Mouse (Mus musculus) T-helper 17 cell (primary cell): Measurements from ENCODE around the gene Ptges3l.
"Not testable (repeated sequence)": the region's sequence is repeated elsewhere in the genome, so short reads cannot be mapped to it uniquely, and the experiment has no call there.

Experiments
- in situ Hi-C, 2 experiments: fragments of 300-600 bp; cut with MboI, MseI; formaldehyde crosslinking; loops; 1 replicate in 1 of 2; 2 replicates in 1 of 2; pipeline ENCODE4 v1.15.1; 2025; ENCODE audit warnings: high pct_unique_total_duplicates in 2 of 2

Gene Ptges3l

DNA sequence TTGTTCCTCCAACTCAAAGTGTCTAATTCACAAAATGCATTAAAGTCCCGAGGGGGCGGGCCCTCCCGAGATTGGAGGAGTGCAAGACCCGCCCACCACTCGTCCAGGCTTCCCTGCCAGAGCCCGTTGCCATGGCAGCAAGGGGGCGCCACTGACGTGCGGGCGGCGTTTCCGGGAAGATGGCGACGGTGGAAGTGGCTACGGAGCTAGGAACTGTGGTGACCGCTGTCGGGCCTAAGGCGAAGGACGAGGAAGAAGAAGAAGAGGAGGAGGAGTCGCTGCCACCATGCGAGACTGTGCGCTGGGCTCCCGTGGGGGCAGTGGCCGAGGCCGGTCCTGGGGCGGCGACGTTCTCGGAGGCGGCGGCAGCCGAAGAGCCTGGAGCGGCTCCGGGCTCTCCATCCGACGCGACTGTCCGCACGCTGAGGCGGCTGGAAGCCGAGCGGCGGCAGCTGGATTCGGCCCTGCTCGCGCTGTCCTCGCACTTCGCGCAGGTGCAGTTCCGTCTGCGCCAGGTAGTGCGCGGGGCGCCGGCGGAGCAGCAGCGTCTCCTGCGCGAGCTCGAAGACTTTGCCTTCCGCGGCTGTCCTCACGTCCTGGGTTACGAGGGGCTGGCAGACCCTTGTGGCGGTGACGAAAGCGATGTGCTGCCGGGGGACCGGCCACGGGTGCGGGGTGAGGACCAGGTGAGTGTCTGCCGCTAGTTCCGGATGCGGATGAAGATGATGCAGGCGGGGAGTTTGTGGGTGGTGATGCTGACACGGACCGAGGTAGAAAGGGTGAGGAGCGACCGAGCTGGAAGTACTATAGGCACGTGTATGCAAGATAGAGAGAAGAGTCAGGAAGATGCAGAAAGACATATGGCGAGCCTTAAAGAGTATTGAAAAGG, at the start of gene Ptges3l, which contains the start of gene Rundc1:
Gene Ptges3l (minus strand): TSS at position 409 of the 889 bp plus-strand sequence.
Gene Rundc1 (plus strand): TSS at position 161 of the 889 bp plus-strand sequence.
- in situ Hi-C loops, result no loop called here

DNA sequence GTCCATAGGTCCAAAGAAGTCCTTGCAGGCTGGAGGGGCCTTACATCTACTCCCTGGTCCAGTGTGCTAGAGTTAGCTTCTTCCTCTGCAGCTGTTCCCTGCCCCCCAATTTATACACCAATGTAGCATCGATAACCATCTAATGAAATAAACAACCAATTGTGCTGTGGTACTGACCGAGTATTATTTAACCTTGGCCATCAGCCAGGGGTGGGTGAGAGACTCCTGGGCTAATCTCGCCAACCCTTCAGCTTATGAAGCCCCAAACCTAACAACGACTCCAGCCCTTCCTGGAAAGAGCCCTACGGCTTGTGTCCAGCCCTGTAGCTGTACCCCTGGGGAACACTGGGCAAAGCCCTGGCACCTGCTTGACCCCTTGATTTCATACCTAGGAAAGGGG, 49.2 kb upstream of the Ptges3l start:
- in situ Hi-C loops, result no loop called here

DNA sequence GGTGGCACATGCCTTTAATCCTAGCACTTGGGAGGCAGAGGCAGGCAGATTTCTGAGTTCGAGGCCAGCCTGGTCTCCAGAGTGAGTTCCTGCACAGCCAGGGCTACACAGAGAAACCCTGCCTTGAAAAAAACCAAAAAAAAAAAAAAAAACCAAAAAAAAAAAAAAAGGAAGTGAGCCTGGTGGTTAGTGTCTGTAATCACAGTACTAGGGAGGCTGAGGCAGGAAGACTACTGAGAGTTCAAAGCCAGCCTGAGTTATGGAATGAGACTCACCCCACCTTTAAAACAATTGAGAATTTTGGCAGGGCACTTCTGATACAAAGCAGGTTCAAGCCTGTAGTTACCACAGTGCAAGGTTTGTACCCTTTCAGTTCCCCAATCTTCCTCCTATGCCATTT, 48.6 kb upstream of the Ptges3l start:
- in situ Hi-C loops, result not testable (repeated sequence)

DNA sequence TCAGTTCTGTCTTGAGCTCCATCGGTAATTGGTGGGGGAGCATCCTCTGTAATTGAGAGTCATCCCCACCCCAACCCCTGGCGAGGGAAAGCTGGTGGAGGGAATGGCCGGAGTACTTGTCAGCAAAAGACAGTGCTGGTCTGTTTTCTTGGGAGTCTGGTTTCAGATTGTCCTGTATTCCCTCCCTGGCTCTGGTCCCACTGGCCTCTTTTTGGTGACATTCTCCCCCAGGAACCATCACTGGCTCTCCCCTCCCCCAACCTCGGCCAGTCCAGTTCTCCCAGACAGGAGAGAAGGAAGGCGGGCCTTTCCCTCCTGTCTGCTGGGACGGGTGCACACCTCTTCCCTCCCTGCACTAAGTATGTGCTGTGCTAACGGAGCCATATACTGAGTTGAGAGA, 47.2 kb upstream of the Ptges3l start:
- in situ Hi-C loops, result no loop called here

DNA sequence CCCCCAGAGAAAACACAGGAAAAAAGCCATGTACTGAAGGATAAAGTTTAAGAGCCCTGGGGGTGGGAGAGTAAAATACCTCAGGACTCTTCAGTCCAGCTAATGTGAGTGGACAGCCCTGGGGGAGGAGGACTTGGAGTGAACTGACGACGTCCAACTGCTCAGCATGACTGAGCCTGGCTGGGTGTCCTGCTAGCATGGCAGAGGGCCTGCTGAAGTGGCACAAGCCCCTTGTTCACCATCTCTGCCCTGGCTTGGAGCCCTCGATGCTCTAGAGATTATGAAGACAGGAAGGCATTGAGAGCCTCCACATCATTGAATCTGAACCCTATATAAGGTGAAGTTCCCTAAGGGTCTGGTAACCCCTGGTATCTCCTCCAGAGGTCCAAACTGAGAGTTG, 46.8 kb upstream of the Ptges3l start:
- in situ Hi-C loops, result no loop called here

DNA sequence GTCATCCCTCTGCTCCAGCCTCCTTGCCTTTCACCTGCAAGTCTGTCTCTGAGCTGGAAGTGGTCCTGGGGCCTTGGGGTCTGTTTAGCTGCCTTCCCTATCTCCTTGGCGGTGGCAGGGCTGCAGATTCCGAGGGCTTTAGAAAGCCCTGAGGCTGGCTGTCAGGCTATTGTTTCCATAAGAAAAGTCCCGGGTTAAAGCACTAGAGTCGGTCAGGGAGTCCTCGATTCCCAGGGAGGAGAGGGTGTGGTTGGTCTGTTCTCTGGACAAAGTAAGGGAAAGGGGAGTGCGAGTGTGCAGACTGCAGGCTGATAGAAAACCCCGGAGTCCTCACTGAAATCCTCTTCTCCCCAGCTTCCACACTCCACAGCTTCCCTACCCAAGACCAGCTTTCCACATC, 45.1 kb upstream of the Ptges3l start:
- in situ Hi-C loops, result no loop called here

DNA sequence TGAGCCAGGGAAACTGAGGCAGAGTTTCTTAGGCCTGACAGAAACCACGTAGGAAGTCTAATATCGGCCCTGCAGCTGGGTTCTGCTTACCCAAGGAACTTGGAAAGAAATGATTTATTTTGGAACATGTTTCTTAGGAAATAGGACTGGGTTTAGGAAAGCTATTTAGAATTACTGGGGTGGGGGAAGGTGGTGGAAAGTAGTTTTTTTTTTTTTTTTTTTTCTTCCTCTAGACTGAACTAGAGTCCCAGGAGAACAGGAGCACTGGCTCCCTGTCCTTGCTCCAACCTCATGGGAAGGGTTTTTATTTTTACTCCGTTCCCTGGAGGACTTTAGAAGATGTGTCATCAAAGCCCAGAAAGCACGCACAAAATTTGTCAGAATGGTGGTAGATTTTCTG, 44.0 kb upstream of the Ptges3l start:
- in situ Hi-C loops, result no loop called here

DNA sequence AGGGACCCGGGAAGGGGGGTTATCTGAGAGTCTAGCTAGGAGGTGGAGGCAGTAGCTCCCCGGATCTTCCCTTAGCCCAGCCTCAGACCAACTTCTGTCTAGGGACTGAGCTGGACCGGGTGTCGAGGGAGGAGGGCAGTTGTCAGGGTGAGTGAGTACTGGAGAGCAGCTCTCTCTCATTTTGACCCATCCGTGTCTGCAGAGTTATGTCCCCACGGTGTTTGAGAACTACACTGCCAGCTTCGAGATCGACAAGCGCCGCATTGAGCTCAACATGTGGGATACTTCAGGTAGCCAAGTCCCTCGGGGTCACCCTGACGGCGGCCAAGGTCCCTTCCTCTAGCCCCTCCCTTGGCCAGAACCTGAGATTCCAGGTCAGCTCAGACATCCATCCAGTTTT, 43.6 kb upstream of the Ptges3l start:
- in situ Hi-C loops, result no loop called here

DNA sequence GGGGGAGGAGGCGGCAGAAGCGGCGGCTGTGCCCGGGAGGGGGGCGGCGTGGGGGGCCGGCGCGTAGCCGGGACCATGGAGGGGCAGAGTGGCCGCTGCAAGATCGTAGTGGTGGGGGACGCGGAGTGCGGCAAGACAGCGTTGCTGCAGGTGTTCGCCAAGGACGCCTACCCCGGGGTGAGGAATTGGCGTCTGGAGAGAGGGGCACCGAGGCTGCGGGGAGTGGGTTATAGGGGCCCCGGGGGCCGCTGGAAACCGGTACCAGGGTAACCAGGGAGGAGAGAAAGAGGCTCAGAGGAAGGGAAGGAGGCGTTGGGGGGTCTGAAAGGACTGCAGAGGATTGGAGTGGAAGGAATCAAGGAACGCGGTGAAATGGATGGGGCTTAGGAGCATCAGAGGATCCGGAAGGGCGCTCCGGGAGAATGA, 43.1 kb upstream of the Ptges3l start:
- in situ Hi-C loops, result no loop called here

DNA sequence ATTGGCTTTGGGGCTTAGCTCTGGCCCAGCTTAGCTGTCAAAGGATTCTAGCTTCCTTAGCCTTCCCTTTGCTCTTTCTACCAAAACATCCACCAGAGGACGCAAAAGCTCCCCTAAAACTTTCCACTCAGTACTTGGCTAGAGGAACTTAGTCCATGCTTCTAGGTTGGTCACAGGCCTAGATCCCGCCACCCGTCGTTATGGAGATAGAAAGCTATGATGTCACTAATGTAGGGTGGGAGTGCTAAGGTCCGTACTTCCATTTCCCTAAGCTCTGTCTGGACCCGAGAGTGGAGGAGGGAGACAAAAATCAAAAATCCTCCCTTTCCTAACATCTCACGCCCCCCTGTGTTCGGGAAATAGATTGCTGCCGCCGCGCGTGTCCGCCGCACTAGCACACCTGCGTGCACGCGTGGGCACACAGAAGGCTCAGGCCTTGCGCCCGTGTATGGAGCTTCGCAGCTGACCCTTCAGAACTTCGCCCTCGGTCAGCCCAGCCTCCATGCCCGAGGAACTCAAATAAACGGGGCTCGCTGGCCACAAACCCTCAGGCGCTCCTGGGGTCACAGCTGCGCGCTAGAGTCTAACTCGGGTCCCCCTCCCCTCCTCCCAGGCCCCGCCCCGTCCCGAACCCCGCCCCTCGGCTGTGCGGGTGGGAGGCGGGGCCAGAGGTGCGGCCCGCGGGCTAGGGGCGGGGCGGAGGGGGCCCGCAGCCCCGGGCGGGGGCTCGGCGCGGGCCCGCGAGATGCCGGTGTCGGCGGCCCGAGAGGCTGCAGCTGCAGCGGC, 42.5 kb upstream of the Ptges3l start:
- in situ Hi-C loops, result no loop called here

DNA sequence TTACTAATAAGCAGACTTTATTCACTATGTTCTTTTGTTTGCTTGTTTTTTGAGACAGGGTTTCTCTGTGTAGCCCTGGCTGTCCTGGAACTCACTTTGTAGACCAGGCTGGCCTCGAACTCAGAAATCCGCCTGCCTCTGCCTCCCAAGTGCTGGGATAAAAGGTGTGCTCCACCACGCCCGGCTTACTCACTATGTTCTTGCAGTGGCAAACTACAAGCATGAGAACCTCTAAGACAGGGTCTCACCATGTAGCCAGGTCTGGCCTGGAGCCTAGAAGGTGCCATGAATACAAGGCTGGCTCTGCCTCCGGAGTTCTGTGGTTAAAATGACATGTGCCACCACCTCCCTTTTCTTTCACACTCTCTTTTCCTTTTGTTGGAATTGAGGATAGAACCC, 41.4 kb upstream of the Ptges3l start:
- in situ Hi-C loops, result not testable (repeated sequence)

DNA sequence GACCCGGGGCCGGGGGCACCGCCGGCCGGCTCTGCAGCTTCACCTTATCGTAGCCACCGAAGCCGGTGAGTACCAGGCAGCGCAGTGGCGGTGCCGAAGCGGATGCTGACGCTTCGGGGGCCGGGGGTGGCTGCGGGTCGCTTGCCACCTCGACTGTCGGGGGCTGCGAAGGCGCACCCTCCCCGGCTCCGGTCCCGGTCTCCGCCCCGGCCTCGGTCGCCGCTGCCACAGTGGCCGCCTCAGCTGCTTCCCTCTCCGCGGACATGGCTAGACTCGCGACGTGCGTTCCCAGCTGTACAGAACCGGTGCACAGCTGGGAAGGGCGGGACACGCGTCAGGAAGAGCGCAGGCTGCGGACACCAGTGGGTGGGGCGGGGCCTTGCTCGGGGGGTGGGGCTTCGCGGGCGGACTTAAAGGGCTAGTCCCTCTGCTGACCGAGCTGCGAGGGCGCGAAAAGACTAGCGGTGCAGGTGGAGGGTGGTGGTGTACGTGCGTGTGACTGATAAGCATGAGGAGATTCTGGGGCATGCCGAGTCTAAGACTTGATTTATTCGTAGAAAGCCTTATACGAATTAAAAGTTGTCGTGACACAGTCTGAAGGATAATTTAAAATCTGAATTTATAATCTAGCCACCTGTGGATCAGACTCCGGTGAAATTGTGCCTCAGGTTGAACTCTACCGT, 40.9 kb upstream of the Ptges3l start, which contains the start of gene Vat1:
Gene Vat1 (minus strand): TSS at position 362 of the 683 bp plus-strand sequence.
- in situ Hi-C loops, result no loop called here

DNA sequence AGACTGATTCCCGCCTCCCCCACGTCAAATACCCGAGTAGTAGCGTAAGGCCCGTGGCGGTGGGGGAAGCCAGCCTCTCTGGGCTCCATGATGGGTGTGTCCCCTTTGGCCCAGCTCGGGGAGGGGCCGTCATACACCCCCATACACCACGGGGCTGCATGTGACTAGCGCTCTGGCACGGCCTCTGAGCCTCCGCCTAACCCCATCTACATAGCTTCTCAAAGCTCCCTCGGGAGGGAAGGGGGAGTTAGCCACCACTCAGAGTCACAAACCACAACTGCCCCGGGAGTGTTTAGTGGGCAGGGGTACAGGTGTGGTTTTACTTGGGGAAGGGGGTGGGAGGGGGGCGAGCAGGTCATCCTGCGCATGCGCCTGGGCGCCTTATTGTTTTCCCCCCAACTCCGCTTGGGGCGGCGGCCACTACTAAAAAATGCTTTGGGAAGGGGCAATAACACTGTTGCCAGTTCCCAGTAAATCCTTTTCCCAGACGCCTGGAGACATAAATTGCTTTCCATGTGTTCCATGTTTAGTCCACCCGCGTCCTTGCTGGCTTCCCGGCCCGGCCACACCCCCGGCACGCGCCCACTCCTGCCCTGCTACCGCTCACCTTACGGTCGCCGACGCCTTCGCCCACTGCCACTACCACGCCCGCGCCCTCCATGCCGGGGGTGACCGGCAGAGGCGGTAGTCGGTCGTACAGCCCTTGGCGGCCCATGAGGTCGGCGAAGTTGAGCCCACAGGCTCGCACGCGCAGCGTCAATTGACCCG, 40.2 kb upstream of the Ptges3l start:
- in situ Hi-C loops, result no loop called here

DNA sequence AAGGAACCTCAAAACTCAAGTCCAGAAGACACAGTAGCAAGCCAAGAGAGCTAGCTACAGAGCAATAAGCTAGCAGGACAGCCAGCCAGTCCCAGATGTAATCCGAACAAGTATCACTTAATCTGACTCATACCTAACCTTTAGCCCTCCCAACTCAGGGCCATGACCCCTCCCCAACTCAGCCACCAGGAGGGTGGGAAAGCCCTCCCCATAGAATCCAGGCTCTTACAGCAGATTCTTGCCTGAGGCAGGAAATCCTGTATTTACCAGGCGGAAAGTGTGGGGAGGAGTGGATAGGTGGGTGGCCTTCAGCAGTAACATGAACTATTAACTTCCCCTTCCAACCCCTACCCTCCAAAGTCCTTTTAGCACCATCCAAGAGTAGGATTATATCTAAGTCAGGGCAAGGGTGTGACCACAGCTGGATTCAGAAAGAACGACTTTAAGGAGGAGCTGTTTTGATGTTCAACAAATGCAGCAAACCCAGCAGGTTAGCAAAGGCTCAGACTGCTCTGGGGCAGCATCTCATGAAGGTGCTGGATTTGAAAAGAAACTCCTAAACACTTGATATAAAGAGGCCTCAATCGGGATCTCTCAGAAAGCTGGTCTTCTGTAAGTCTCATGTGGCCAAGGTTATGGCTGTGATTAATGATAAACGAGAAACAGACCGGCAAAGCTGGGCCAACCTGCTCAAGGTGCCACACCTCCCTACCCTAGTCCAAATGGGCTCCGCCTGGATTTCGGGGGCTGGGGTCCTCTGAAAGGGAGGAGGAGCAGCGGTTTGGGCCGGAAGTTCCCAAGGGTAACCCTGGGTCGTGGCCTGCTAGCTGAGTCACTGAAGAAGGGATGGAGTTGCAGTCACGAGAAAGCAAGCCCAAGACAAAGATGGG, 39.3 kb upstream of the Ptges3l start, which contains the start of gene Rnd2:
Gene Rnd2 (plus strand): TSS at position 789 of the 890 bp plus-strand sequence.
- in situ Hi-C loops, result no loop called here

DNA sequence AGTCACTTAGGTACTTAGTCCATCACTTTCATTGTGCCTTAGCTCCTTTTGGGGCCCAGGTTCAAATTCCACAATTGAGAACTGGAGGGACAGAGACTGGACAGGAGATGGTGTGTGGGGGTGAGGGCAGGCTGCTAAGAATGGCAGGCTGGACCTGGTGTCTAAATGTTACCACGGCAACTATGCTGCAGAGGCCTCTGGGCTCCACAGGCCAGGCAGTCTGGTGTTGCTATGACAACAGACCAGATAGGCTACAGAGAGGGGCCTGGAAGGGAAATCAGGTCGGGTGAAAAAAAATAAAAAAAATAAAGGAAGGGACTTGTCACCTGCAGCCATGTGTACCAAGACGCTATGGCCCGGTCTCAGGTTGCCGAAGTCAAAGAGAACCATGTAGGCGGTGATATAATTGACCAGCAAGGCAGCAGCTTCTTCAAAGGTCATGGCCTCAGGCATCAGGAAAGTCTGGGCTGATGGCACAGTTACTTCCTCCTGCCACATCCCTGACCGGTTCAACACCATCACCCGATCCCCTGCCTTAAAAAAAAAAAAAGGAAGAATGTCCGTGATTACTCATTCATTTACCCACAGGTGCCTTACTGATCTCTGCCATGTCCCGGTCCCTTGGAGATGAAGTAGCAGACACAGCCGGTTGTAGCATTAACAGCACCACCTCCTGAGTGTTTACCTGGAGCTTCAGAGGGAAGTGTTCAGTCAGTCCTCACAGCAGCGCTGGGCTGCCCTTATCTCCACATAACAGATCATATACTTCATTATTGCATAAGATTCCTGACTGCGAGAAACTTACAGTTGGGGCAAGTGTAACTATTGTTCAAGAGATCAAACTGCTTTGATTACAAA, 37.7 kb upstream of the Ptges3l start:
- in situ Hi-C loops, result no loop called here

DNA sequence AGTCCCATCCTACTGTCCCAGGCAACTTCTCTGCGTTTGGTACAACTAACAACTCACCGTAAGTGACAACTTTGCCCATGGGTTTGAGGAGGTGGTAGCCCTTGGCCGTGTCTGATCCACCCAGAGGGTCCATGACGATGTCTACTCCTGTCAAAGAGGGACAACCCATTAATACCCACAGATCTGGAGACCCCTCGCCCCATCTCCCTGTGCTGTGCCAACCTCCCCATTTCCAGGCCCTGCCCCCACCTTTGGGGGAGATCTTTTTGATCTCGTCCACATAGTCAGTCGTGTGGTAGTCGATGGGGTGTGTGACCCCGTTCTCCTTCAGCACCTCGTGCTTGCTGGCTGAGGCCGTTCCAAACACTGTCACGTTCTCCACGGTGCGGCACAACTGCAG, 37.0 kb upstream of the Ptges3l start:
- in situ Hi-C loops, result no loop called here

DNA sequence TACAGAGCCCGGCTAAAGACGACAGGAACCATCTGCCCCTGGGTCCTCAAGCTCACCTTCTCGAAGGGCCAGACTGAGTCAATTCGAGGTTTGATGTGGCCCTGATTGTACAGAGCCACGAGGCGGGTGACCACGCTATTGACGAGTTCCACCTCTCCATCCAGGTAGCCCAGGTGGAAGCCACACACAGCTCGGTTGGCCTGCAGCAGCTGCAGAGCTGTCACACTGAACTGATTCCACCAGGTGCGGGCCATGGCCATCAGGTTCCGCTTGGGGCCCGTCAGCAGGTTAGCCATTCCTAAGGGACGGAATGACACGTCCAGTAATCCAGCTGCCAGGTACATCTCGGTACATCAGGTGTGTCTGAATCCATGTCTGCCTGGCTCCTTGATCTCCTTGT, 35.2 kb upstream of the Ptges3l start:
- in situ Hi-C loops, result no loop called here

DNA sequence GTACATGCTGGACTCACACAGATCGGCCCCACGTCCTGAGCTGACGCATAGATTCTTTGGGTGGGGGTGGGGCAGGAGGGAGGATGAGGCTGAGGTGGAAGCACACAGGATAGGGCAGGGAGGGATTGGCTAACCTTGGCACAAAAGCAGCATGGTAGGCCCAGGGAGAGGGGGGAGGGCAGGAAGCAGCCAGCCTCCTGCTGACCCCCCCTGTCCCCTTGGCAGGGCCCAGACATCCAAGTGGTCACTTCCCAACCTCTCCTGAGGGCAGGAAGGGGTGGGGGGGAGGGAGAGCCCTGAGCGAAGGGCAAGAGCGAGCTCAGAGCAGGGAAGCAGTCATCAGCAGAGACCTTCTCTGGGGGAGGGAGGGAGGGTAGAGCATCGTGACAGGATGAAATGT, 34.6 kb upstream of the Ptges3l start:
- in situ Hi-C loops, result no loop called here

DNA sequence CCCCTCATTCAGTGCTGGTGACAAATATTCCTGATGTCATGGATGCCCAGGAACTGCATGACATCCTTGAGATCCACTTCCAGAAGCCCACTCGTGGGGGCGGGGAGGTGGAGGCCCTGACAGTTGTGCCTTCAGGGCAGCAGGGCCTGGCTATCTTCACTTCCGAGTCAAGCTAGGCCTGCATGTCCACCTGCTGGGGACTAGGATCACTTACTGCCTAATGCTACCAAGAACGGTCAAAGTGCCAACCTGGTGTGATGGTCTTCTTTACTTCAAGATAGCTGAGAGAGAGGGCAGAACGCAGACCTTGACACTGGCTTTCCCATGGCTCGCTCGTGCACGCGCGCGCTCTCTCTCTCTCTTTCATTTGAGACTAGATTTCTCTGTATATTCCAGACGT, 33.1 kb upstream of the Ptges3l start:
- in situ Hi-C loops, result no loop called here
